ENCODE assay signal across 33 mouse cellular contexts in the genomic region with DNA sequence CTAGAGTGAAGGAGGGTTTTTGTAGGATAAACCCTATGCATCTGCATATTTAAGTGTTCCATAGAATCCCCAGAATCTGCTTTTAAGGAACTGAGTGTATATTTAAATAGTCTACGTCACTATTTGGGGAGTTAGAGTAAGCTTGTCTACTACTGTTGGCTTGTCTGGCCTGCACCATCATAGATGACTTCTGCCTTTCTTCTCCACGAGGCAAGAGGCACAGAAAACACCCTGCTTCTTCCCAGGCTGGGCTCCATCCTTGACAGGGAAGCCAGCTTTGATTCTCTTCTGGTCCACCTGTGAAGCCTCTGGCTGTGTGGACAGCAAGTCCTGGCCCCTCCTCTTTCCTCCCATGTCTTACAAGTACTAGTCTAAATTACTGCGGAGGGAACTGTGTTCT.
"Had no signal": no experiment of that assay in that cellular context is flagged by ENCODE, and none has a peak within 500 bp of the region (broad histone marks: within the 10 kb centered on the region; RNA-seq: fewer than 3 reads in every experiment).

No protein-coding gene starts in this region.

- DNase-seq: heart, adult 2 months; heart, postnatal 10 days; heart, postnatal 14 days; heart, postnatal 36 days; heart, postnatal 4 days; kidney, adult 2 months; kidney, adult 8-10 months; kidney, postnatal 10 days; kidney, postnatal 14 days; kidney, postnatal 25 days; kidney, postnatal 36 days; kidney, postnatal 4 days; layer of hippocampus, adult 9-11 months; layer of hippocampus, postnatal 36 days had no signal

- H3K27ac ChIP-seq: heart, adult 2 months; heart, embryonic 10.5 days; heart, embryonic 13.5 days; heart, embryonic 15.5 days; hindbrain, embryonic 10.5 days; hindbrain, embryonic 12.5 days; hindbrain, embryonic 13.5 days; hindbrain, embryonic 14.5 days; hindbrain, embryonic 15.5 days; hindbrain, postnatal 0 days; intestine, embryonic 15.5 days; kidney, postnatal 0 days; layer of hippocampus, adult 2 months; left cerebral cortex, adult 2 months had no signal

- H3K4me1 ChIP-seq: heart, embryonic 10.5 days; heart, embryonic 12.5 days; heart, embryonic 13.5 days; heart, embryonic 15.5 days; hindbrain, embryonic 12.5 days; hindbrain, embryonic 13.5 days; hindbrain, embryonic 15.5 days; intestine, embryonic 15.5 days had no signal

- H3K4me3 ChIP-seq: heart, adult 2 months; heart, embryonic 10.5 days; heart, embryonic 12.5 days; heart, embryonic 13.5 days; heart, embryonic 15.5 days; hindbrain, embryonic 10.5 days; hindbrain, embryonic 12.5 days; hindbrain, embryonic 13.5 days; hindbrain, embryonic 15.5 days; intestine, embryonic 15.5 days; layer of hippocampus, adult 2 months; left cerebral cortex, adult 2 months had no signal

- H3K36me3 ChIP-seq: heart, embryonic 10.5 days; heart, embryonic 12.5 days; heart, embryonic 13.5 days; heart, embryonic 15.5 days; hindbrain, embryonic 10.5 days; hindbrain, embryonic 12.5 days; hindbrain, embryonic 13.5 days; hindbrain, embryonic 15.5 days; intestine, embryonic 15.5 days had no signal

- H3K4me2 ChIP-seq: heart, embryonic 11.5 days; heart, embryonic 12.5 days; heart, embryonic 13.5 days; heart, embryonic 15.5 days; hindbrain, embryonic 12.5 days; hindbrain, embryonic 13.5 days; hindbrain, embryonic 14.5 days; hindbrain, embryonic 15.5 days; intestine, embryonic 15.5 days had no signal

- H3K9ac ChIP-seq: heart, embryonic 12.5 days; heart, embryonic 13.5 days; heart, embryonic 15.5 days; hindbrain, embryonic 12.5 days; hindbrain, embryonic 13.5 days; hindbrain, embryonic 14.5 days; hindbrain, embryonic 15.5 days; intestine, embryonic 15.5 days had no signal

- ATAC-seq: hindbrain, embryonic 16.5 days; hindbrain, postnatal 0 days; inflammation-experienced regulatory T-cells, adult 6 months; intestine, embryonic 15.5 days; intestine, embryonic 16.5 days; intestine, postnatal 0 days had no signal

- H3K9me3 ChIP-seq: heart, embryonic 10.5 days; heart, embryonic 12.5 days; heart, embryonic 13.5 days; heart, embryonic 15.5 days; hindbrain, embryonic 10.5 days; hindbrain, embryonic 12.5 days; hindbrain, embryonic 13.5 days; hindbrain, embryonic 15.5 days; intestine, embryonic 15.5 days had no signal

- H3K27me3 ChIP-seq: heart, embryonic 12.5 days; heart, embryonic 13.5 days; heart, embryonic 15.5 days; hindbrain, embryonic 12.5 days; hindbrain, embryonic 13.5 days; hindbrain, embryonic 15.5 days; intestine, embryonic 15.5 days had no signal
